Mouse (Mus musculus) olfactory bulb, adult 2 months (tissue): ENCODE data around the gene Gm26661.

Experiments
- CTCF ChIP-seq: fragments of 200-500 bp; IDR thresholded peaks from 2 replicates; pipeline ENCODE4 v1.5.1; 2012; ENCODE audit warnings: low read depth, mild to moderate bottlenecking, low read length, moderate library complexity; ENCODE audit not compliant: insufficient read depth
- POLR2A ChIP-seq: fragments of 200-500 bp; IDR thresholded peaks from 2 replicates; pipeline ENCODE4 v1.6.1; 2012; ENCODE audit warnings: mild to moderate bottlenecking, low read depth, low read length, moderate library complexity; ENCODE audit not compliant: insufficient read depth

GRCm38 (mm10) chr14:7832440-7832783, 41.0 kb downstream of the Gm26661 start:
- TF ChIP-seq POLR2A, result no peak
- TF ChIP-seq CTCF, result no peak
